Mouse (Mus musculus) lung, adult 2 months (tissue): ENCODE results near the gene Sgsh.

Source experiments
- CTCF ChIP-seq: fragments of 200-500 bp; IDR thresholded peaks from 2 replicates; pipeline ENCODE4 v1.5.1; 2011; ENCODE audit warnings: mild to moderate bottlenecking, low read length, control low read depth; ENCODE audit not compliant: insufficient read depth
- POLR2A ChIP-seq: fragments of 200-500 bp; IDR thresholded peaks from 2 replicates; pipeline ENCODE4 v1.6.1; 2011; ENCODE audit warnings: low read depth, mild to moderate bottlenecking, control low read depth, low read length, borderline replicate concordance; ENCODE audit errors: extremely low read depth

DNA sequence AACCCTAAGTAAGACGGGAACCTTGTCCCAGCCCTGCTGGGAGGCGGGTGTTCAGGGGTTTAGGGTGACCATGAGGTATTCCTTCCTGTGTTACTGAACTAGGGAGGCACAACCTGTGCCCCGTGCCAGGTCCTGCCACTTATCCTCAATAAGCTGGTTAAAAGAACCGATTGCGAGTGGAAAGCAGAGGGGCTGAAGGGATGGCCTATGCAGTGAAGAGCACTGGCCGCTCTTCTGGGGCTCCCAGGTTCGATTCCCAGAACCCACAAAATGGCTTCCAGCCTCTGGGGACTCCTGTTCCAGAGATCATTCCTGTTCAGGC is 38.1 kb upstream of the Sgsh start:
- no peak for TF ChIP-seq POLR2A
- no peak for TF ChIP-seq CTCF
